Mouse (Mus musculus) mature B cell (primary cell): Measurements from ENCODE around the gene Rpl32.

Experiments used
- in situ Hi-C: fragments of 300-500 bp; cut with MboI; formaldehyde crosslinking; loops from 2 replicates; pipeline ENCODE4 v1.14.3; 2019

The Rpl32 gene

GRCm38 (mm10) chr6:115815041-115815440 is 6.5 kb upstream of the Rpl32 start:
- in situ Hi-C loops: no loop called here

GRCm38 (mm10) chr6:115814104-115814503 is 5.6 kb upstream of the Rpl32 start:
- in situ Hi-C loops: no loop called here

GRCm38 (mm10) chr6:115811606-115812005 is 3.1 kb upstream of the Rpl32 start:
- in situ Hi-C loops: no loop called here

- in situ Hi-C loops: no loop called here
These were observed 405 bp downstream of the Rpl32 start for GRCm38 (mm10) chr6:115808196-115808487.

- in situ Hi-C loops: no loop called here
These were observed 917 bp downstream of the Rpl32 start for GRCm38 (mm10) chr6:115807464-115808195.

GRCm38 (mm10) chr6:115804432-115805192 is 3.9 kb downstream of the Rpl32 start:
- in situ Hi-C loops: no loop called here

GRCm38 (mm10) chr6:115803541-115804382 is 4.8 kb downstream of the Rpl32 start:
- in situ Hi-C loops: no loop called here

GRCm38 (mm10) chr6:115801811-115802210 is 6.7 kb downstream of the Rpl32 start:
- in situ Hi-C loops: no loop called here

- in situ Hi-C loops: no loop called here
These were observed 15.8 kb downstream of the Rpl32 start for GRCm38 (mm10) chr6:115792691-115793215.

- in situ Hi-C loops: no loop called here
These were observed 16.5 kb downstream of the Rpl32 start for GRCm38 (mm10) chr6:115791842-115792686.

- in situ Hi-C loops: no loop called here
These were observed 17.5 kb downstream of the Rpl32 start for GRCm38 (mm10) chr6:115791016-115791415.

- in situ Hi-C loops: no loop called here
These were observed 25.8 kb downstream of the Rpl32 start for GRCm38 (mm10) chr6:115782781-115783180.

GRCm38 (mm10) chr6:115776363-115776762 is 32.2 kb downstream of the Rpl32 start:
- in situ Hi-C loops: no loop called here

GRCm38 (mm10) chr6:115775838-115776237 is 32.7 kb downstream of the Rpl32 start:
- in situ Hi-C loops: no loop called here

- in situ Hi-C loops: no loop called here
These were observed 34.0 kb downstream of the Rpl32 start, which contains the start of gene Cand2 for GRCm38 (mm10) chr6:115774501-115774921. Cand2 (plus strand) TSS chr6:115774538.

- in situ Hi-C loops: no loop called here
These were observed 34.6 kb downstream of the Rpl32 start for GRCm38 (mm10) chr6:115773966-115774413.

- in situ Hi-C loops: no loop called here
These were observed 35.9 kb downstream of the Rpl32 start for GRCm38 (mm10) chr6:115772604-115773003.

GRCm38 (mm10) chr6:115772201-115772600 is 36.3 kb downstream of the Rpl32 start:
- in situ Hi-C loops: no loop called here

GRCm38 (mm10) chr6:115770852-115771251 is 37.7 kb downstream of the Rpl32 start:
- in situ Hi-C loops: no loop called here

GRCm38 (mm10) chr6:115770059-115770670 is 38.4 kb downstream of the Rpl32 start:
- in situ Hi-C loops: no loop called here

GRCm38 (mm10) chr6:115768207-115768606 is 40.3 kb downstream of the Rpl32 start:
- in situ Hi-C loops: no loop called here
